Mouse (Mus musculus): ENCODE data around the gene Acvr2a. TPM values are rescaled to one million over a fixed set of nuclear protein-coding genes. Genes with fewer than 3 reads are reported as not detected.
"Not testable (repeated sequence)": the region's sequence is repeated elsewhere in the genome, so short reads cannot be mapped to it uniquely, and the experiment has no call there.

The Acvr2a gene
- polyA plus RNA-seq, 1 experiment: 2.0 TPM

GRCm38 (mm10) chr2:48833884-48834450, 20.1 kb downstream of the Acvr2a start:
- no peak overlapping the region for H3K27ac ChIP-seq (ENCODE audit: control insufficient read depth, insufficient read depth, low read depth, low read length, poor library complexity)
- no peaks in the 10 kb centered on the region for H3K4me1 ChIP-seq (ENCODE audit: control insufficient read depth, insufficient read depth, low read length)
- TF ChIP-seq CTCF (IDR thresholded peaks at IDR 0.05; ENCODE audit: control insufficient read depth, insufficient read depth, low read length) (no peak), POLR2A (IDR thresholded peaks at IDR 0.05; ENCODE audit: borderline replicate concordance, control insufficient read depth, low read depth, low read length) (no peak)
- WGBS: 62% methylated on average over 3 of the region's 3 CpGs
- no peak overlapping the region for H3K4me3 ChIP-seq (replicated peaks; ENCODE audit: control insufficient read depth, low read depth, low read length)

- no peak overlapping the region for H3K4me3 ChIP-seq (replicated peaks; ENCODE audit: control insufficient read depth, low read depth, low read length)
- no peak for TF ChIP-seq POLR2A (IDR thresholded peaks at IDR 0.05; ENCODE audit: borderline replicate concordance, control insufficient read depth, low read depth, low read length)
- TF ChIP-seq CTCF (IDR thresholded peaks at IDR 0.05; ENCODE audit: control insufficient read depth, insufficient read depth, low read length): no peak
- WGBS: 64% methylated on average over 3 of the region's 3 CpGs
Measured at GRCm38 (mm10) chr2:48841611-48842470, 27.9 kb downstream of the Acvr2a start.

GRCm38 (mm10) chr2:48846689-48847398, 32.9 kb downstream of the Acvr2a start:
- Histone ChIP-seq H3K27ac (ENCODE audit: control insufficient read depth, insufficient read depth, low read depth, low read length, poor library complexity) (no peak overlapping the region), H3K4me1 (ENCODE audit: control insufficient read depth, insufficient read depth, low read length) (no peaks in the 10 kb centered on the region), H3K4me3 (replicated peaks; ENCODE audit: control insufficient read depth, low read depth, low read length) (no peak overlapping the region)
- WGBS: 79% methylated on average over 2 of the region's 2 CpGs
- TF ChIP-seq POLR2A (IDR thresholded peaks at IDR 0.05; ENCODE audit: borderline replicate concordance, control insufficient read depth, low read depth, low read length) (no peak), CTCF (IDR thresholded peaks at IDR 0.05; ENCODE audit: control insufficient read depth, insufficient read depth, low read length) (no peak)

More at GRCm38 (mm10) chr2:48841611-48842470, 27.9 kb downstream of the Acvr2a start:
- Histone ChIP-seq H3K4me1 (ENCODE audit: control insufficient read depth, insufficient read depth, low read length) (no peaks in the 10 kb centered on the region), H3K27ac (ENCODE audit: control insufficient read depth, insufficient read depth, low read depth, low read length, poor library complexity) (no peak overlapping the region)

- not testable (repeated sequence) for H3K4me1 ChIP-seq (ENCODE audit: control insufficient read depth, insufficient read depth, low read length)
Measured at GRCm38 (mm10) chr2:48865596-48865995, 51.7 kb downstream of the Acvr2a start.

GRCm38 (mm10) chr2:48868199-48868913, 54.4 kb downstream of the Acvr2a start:
- Histone ChIP-seq H3K27ac (ENCODE audit: control insufficient read depth, insufficient read depth, low read depth, low read length, poor library complexity) (no peak overlapping the region), H3K4me1 (ENCODE audit: control insufficient read depth, insufficient read depth, low read length) (no peaks in the 10 kb centered on the region), H3K4me3 (replicated peaks; ENCODE audit: control insufficient read depth, low read depth, low read length) (no peak overlapping the region)
- TF ChIP-seq POLR2A (IDR thresholded peaks at IDR 0.05; ENCODE audit: borderline replicate concordance, control insufficient read depth, low read depth, low read length) (no peak), CTCF (IDR thresholded peaks at IDR 0.05; ENCODE audit: control insufficient read depth, insufficient read depth, low read length) (no peak)
- 72% methylated on average over 5 of the region's 5 CpGs for WGBS

More at GRCm38 (mm10) chr2:48865596-48865995, 51.7 kb downstream of the Acvr2a start:
- 72% methylated on average over 6 of the region's 6 CpGs for WGBS
- H3K4me3 ChIP-seq (replicated peaks; ENCODE audit: control insufficient read depth, low read depth, low read length); H3K27ac ChIP-seq (ENCODE audit: control insufficient read depth, insufficient read depth, low read depth, low read length, poor library complexity): not testable (repeated sequence)

GRCm38 (mm10) chr2:48885945-48886344, 72.0 kb downstream of the Acvr2a start:
- H3K27ac ChIP-seq (ENCODE audit: control insufficient read depth, insufficient read depth, low read depth, low read length, poor library complexity): no peak overlapping the region
- H3K4me1 ChIP-seq (ENCODE audit: control insufficient read depth, insufficient read depth, low read length): no peaks in the 10 kb centered on the region
- TF ChIP-seq CTCF (IDR thresholded peaks at IDR 0.05; ENCODE audit: control insufficient read depth, insufficient read depth, low read length) (no peak), POLR2A (IDR thresholded peaks at IDR 0.05; ENCODE audit: borderline replicate concordance, control insufficient read depth, low read depth, low read length) (no peak)
- H3K4me3 ChIP-seq (replicated peaks; ENCODE audit: control insufficient read depth, low read depth, low read length): no peak overlapping the region

- Histone ChIP-seq H3K4me1 (ENCODE audit: control insufficient read depth, insufficient read depth, low read length) (no peaks in the 10 kb centered on the region), H3K27ac (ENCODE audit: control insufficient read depth, insufficient read depth, low read depth, low read length, poor library complexity) (no peak overlapping the region), H3K4me3 (replicated peaks; ENCODE audit: control insufficient read depth, low read depth, low read length) (no peak overlapping the region)
- TF ChIP-seq POLR2A (IDR thresholded peaks at IDR 0.05; ENCODE audit: borderline replicate concordance, control insufficient read depth, low read depth, low read length) (no peak), CTCF (IDR thresholded peaks at IDR 0.05; ENCODE audit: control insufficient read depth, insufficient read depth, low read length) (no peak)
- WGBS: 89% methylated on average over 3 of the region's 3 CpGs
Measured at GRCm38 (mm10) chr2:48895186-48895585, 81.3 kb downstream of the Acvr2a start.

GRCm38 (mm10) chr2:48908866-48909265, 95.0 kb downstream of the Acvr2a start:
- Histone ChIP-seq H3K27ac (ENCODE audit: control insufficient read depth, insufficient read depth, low read depth, low read length, poor library complexity) (no peak overlapping the region), H3K4me1 (ENCODE audit: control insufficient read depth, insufficient read depth, low read length) (no peaks in the 10 kb centered on the region), H3K4me3 (replicated peaks; ENCODE audit: control insufficient read depth, low read depth, low read length) (no peak overlapping the region)
- TF ChIP-seq CTCF (IDR thresholded peaks at IDR 0.05; ENCODE audit: control insufficient read depth, insufficient read depth, low read length) (no peak), POLR2A (IDR thresholded peaks at IDR 0.05; ENCODE audit: borderline replicate concordance, control insufficient read depth, low read depth, low read length) (no peak)
- WGBS: 34% methylated on average over 2 of the region's 2 CpGs

Data from bone marrow, adult 2 months (tissue).